Mouse (Mus musculus) neural tube, embryonic 13.5 days (tissue): ENCODE results near the gene Sema4d. TPM values are rescaled to one million over a fixed set of nuclear protein-coding genes. Genes with fewer than 3 reads are reported as not detected.
A peak's percentile ranks its signal among the peaks of the same experiment; 100 is the strongest.

Experiments used
- ATAC-seq: fragments of 200-750 bp; cut with Nextera tagmentation; 2 replicates; pipeline ENCODE4 v1.8.0; 2017; ENCODE audit warnings: low read depth, mild to moderate bottlenecking, moderate TSS enrichment, moderate library complexity
- H3K27ac ChIP-seq: fragments of 300-500 bp; sonication (generic); replicated peaks from 2 replicates; pipeline ENCODE4 v1.5.1; 2015; ENCODE audit warnings: moderate library complexity, mild to moderate bottlenecking, inconsistent platforms
- H3K27me3 ChIP-seq: fragments of 300-500 bp; sonication (generic); 2 replicates; pipeline ENCODE4 v1.6.1; 2015; ENCODE audit warnings: mild to moderate bottlenecking, inconsistent platforms
- H3K36me3 ChIP-seq: fragments of 300-500 bp; sonication (generic); 2 replicates; pipeline ENCODE4 v1.6.1; 2015; ENCODE audit warnings: mild to moderate bottlenecking, inconsistent platforms
- H3K4me1 ChIP-seq: fragments of 300-500 bp; sonication (generic); replicated peaks from 2 replicates; pipeline ENCODE4 v1.6.1; 2015; ENCODE audit warnings: inconsistent platforms
- H3K4me2 ChIP-seq: fragments of 300-500 bp; sonication (generic); 2 replicates; pipeline ENCODE4 v1.6.1; 2015; ENCODE audit warnings: inconsistent platforms, mild to moderate bottlenecking, moderate library complexity
- H3K4me3 ChIP-seq: fragments of 300-500 bp; sonication (generic); 2 replicates; pipeline ENCODE4 v1.5.1; 2015; ENCODE audit warnings: mild to moderate bottlenecking, inconsistent platforms
- H3K9ac ChIP-seq: fragments of 300-500 bp; sonication (generic); 2 replicates; pipeline ENCODE4 v1.6.1; 2015; ENCODE audit warnings: moderate library complexity, mild to moderate bottlenecking, inconsistent platforms
- H3K9me3 ChIP-seq: fragments of 300-500 bp; sonication (generic); 2 replicates; pipeline ENCODE4 v1.6.1; 2016; ENCODE audit warnings: inconsistent platforms
- WGBS: fragments of 180-500 bp; shearing (Covaris S2); methylation state at CpG from one replicate; pipeline ENCODE4 v1.1.7; 2015; 5-methylcytosine and 5-hydroxymethylcytosine counted together
- polyA plus RNA-seq: library from polyadenylated mRNA; unstranded; fragments of >200 nt; fragmentation: Nextera tagmentation; extraction: Ambion mirVana; gene quantifications from 2 replicates; pipeline ENCODE4 v1.2.1, GENCODE M21; 2015

Sema4d gene
- polyA plus RNA-seq, 1 experiment from 2014 or later: 14.3 TPM

DNA sequence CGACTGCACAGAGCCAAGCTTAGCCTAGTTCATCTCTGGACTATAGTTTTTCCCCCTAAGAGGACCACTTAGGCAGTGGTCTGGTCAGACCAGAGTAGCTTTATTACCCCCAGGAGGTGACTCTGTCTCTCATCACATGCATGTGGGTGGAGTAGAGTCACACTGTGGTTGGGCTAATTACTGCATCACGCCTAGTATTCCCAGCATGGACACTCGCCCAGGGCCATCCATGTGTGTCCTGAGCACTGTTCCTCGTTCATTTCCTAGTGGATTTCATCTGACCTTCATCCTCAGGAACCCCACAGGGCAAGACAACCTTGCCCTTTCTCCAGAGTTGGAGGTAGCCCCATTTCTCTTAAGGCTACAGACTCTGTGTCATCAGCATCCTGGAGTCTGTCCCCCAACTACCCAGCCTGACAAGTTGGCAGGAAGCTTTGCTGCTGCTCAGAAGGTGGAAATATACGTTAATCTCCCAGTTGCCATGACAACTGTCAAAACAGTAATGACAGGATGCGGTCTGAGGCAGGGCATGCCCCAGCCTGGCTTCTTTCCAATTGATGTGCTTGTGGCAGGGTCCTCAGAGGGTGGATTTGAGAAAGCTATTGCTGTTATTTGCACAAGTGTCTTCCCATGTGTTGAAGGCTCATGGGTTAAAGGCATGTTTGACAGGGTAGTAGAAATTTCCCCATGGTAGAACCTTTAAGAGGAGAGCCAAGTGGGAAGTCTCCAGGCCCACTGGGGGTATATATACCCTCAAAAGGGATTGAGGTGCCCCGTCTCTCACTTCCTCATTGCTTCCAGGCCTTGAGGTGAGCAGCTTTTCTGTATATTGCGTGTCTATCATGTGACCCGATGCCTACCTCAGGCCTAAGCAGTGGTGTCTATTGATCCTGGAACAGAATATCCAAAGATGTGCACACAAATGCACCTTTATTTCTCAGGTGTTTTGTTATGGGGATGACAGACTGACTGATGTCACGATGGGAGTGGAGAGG is 20.4 kb upstream of the Sema4d start:
- ATAC-seq: no peak
- H3K4me1 ChIP-seq: peaks cover 33% of the 10 kb centered on the region
- WGBS: 54% methylated on average over 10 of the region's 10 CpGs
- no peak overlapping the region for H3K4me3 ChIP-seq
- H3K36me3 ChIP-seq: no peaks in the 10 kb centered on the region
- H3K4me2 ChIP-seq: no peak overlapping the region
- H3K9ac ChIP-seq: no peak overlapping the region
- 0 out of 2 replicates have a peak overlapping the region, but pooled peaks have one; percentile 18 for H3K27ac ChIP-seq
- H3K9me3 ChIP-seq: no peaks in the 10 kb centered on the region
- H3K27me3 ChIP-seq: no peaks in the 10 kb centered on the region

DNA sequence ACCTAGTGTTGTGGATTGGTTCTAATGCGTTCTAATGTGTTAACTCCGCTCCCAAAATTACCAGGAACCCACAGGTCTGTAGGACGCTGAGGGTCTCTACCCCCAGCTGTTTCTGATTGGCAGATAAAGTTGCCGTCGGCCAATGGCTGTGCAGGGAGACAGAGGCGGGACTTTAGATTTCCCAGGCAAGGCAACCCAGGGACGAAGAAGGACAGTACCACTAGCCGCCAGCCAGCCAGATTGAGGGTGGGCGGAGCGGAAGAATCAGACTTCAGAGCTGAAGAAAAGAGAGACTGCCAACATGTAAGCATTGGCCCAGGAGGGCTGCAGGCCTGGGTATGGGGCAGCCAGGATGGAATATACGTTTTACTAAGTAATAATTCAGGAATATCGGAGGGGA is 14.6 kb upstream of the Sema4d start:
- H3K27me3 ChIP-seq: no peaks in the 10 kb centered on the region
- no peak overlapping the region for H3K9ac ChIP-seq
- H3K4me2 ChIP-seq: no peak overlapping the region
- peak; percentile 16; the same call in 1 of the 2 replicates for ATAC-seq
- H3K36me3 ChIP-seq: no peaks in the 10 kb centered on the region
- H3K4me1 ChIP-seq: peaks cover 19% of the 10 kb centered on the region
- H3K9me3 ChIP-seq: no peaks in the 10 kb centered on the region
- no peak overlapping the region for H3K27ac ChIP-seq
- 25% methylated on average over 12 of the region's 12 CpGs for WGBS
- no peak overlapping the region for H3K4me3 ChIP-seq

DNA sequence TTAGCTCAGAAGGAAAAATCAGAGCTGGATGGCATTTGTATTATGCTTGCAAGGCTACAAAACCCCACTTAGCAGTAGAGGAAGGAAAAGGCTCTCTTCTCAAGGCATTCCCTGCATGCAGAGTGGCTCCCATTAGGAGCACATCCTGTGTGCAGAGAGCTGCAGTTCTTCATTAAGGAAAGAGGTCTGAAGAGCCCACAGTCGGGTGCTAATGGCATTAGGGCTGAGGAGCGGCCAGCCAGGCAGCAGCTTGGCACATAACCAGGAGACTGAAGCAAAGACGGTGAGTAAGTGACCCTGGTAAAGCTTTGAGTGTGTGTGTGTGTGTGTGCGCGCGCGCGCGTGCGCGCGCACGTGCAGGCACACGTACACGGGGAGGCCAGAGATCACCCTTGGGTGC is 12.7 kb upstream of the Sema4d start:
- H3K36me3 ChIP-seq: no peaks in the 10 kb centered on the region
- peak overlapping the region; percentile 79 for H3K27ac ChIP-seq
- H3K27me3 ChIP-seq: no peaks in the 10 kb centered on the region
- H3K4me1 ChIP-seq: peaks cover 8% of the 10 kb centered on the region
- H3K9ac ChIP-seq: no peak overlapping the region
- ATAC-seq: peak; percentile 38; the same call in 1 of the 2 replicates
- no peak overlapping the region for H3K4me3 ChIP-seq
- no peaks in the 10 kb centered on the region for H3K9me3 ChIP-seq
- H3K4me2 ChIP-seq: no peak overlapping the region
- 79% methylated on average over 15 of the region's 15 CpGs for WGBS

DNA sequence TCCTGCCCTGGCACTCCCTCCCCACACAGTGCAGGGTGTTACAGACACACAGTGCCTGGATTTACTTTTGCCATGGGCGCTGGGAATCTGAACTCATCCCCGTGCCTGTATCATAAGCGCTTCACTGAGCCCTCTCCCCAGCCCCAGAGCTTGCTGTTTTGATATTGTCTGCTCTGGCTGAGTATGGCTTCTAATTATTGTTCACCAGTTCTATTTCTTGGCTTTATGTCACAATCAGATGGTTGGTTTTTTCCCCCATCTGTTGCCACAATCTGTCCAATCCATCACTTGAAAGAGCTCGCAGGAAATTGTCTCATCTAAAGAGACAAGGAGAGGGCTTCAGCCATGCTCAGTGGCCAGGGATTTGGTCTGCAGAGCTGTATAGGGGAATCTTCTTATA is 12.1 kb upstream of the Sema4d start:
- Histone ChIP-seq H3K9me3 (no peaks in the 10 kb centered on the region), H3K36me3 (no peaks in the 10 kb centered on the region), H3K27ac (peak overlapping the region; percentile 79), H3K9ac (no peak overlapping the region), H3K4me1 (peaks cover 8% of the 10 kb centered on the region), H3K4me2 (no peak overlapping the region), H3K4me3 (no peak overlapping the region), H3K27me3 (no peaks in the 10 kb centered on the region)
- 66% methylated on average over 4 of the region's 4 CpGs for WGBS
- no peak for ATAC-seq

DNA sequence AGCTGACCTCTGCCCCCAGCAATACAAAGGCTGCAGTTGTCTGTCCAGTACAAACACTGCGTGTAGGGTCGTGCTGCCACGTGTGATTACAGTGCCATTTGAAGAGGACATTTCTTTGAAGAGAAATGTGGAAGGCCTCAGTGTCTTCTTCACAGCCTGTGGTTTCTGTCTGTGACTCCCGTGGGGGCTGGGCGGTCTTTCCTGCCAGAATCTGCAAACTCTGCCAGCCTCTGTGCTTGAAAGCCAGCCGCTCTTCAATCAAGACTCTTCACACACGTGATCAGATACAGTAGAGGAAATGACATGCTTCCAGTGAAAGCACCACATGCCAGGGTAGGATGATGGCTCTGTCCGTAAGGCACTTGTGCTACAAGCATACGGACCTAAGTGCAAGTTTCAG is 7.4 kb upstream of the Sema4d start:
- no peaks in the 10 kb centered on the region for H3K36me3 ChIP-seq
- no peak for ATAC-seq
- H3K9me3 ChIP-seq: no peaks in the 10 kb centered on the region
- no peaks in the 10 kb centered on the region for H3K27me3 ChIP-seq
- H3K27ac ChIP-seq: no peak overlapping the region
- H3K4me3 ChIP-seq: no peak overlapping the region
- H3K9ac ChIP-seq: no peak overlapping the region
- 55% methylated on average over 9 of the region's 9 CpGs for WGBS
- peaks cover 2% of the 10 kb centered on the region for H3K4me1 ChIP-seq
- H3K4me2 ChIP-seq: no peak overlapping the region

DNA sequence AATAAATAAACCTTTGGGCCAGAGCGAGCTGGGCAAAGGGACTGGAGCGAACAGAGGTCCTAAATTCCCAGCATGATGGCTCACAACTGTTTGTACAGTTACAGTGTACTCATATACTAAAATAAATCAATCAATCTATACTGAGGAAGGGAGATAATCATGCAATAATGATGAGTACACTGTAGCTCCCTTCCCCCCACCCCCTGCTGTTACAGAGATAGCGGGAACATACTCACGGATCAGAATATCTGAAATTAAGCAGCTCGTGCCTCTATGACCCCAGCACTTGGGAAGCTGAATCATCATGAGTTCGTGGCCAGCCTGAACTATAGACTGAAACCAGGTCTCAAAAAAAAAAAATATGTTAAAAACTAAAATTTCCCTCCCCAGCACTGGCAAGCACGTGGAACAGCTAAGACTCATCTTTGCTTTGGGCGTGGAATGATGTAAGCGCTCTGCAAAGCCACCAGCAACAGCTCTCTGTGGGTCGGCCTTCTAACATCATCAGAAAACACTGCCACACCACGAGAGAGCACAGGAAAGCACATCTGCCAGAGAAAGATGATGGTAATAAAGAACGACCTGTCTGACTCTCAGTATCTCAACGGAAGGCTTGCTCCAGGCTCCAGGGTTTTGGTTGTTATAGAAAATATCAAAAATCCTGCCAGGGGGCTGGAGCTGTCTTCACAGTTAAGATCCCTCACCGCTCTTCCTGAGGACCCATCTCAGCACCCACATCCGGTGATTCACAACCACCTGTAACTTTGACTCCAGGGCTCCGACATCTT is 6.4 kb upstream of the Sema4d start:
- Histone ChIP-seq H3K4me2 (no peak overlapping the region), H3K4me1 (no peaks in the 10 kb centered on the region), H3K27ac (no peak overlapping the region), H3K36me3 (no peaks in the 10 kb centered on the region), H3K27me3 (no peaks in the 10 kb centered on the region), H3K9me3 (no peaks in the 10 kb centered on the region), H3K9ac (no peak overlapping the region), H3K4me3 (no peak overlapping the region)
- 84% methylated on average over 16 of the region's 16 CpGs for WGBS
- no peak for ATAC-seq

DNA sequence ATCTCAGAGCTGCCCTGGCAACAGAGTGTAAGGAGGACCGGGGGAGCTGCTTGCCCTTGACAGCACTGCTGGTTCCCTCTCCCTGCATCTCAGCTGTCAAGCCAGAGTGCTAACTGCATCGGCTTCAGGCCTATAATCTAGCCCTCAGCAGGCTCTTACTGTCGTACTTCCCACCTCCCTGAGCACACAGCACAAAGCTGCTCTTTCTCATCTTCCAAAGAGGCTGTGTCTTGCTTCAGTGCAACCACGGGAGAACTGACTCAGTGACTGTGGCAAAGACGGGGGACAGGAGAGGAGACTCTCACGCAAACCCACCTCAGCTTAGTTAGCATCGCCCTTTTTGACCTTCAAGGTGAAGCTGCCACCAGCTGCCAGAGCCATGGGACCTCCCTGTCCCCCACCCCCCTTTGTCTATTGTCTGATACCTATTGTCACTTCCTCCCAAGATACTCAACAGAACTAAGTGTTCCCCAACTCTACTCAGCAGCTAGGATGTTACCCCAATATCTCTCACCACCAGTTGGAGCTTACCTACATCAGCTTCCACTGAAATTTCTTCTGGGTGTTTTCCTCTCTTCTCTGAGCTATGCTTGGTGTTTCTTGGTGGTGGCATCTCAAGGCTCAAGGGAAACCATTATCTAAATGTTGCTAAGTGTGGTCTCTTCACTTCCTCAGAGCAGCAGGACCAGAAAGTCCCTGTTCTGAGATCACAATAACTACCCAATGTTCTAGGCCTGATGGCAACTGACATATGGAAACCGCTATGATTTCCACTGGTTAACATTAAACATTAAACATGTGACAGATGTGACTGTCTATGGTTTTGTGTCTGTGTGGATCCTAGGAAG is 4.6 kb upstream of the Sema4d start:
- no peaks in the 10 kb centered on the region for H3K36me3 ChIP-seq
- H3K4me2 ChIP-seq: no peak overlapping the region
- no peak overlapping the region for H3K9ac ChIP-seq
- peaks cover under 1% of the 10 kb centered on the region; the same call in 1 of the 2 replicates for H3K4me1 ChIP-seq
- H3K4me3 ChIP-seq: no peak overlapping the region
- no peak overlapping the region for H3K27ac ChIP-seq
- H3K27me3 ChIP-seq: no peaks in the 10 kb centered on the region
- H3K9me3 ChIP-seq: no peaks in the 10 kb centered on the region
- 70% methylated on average over 8 of the region's 8 CpGs for WGBS
- ATAC-seq: no peak

DNA sequence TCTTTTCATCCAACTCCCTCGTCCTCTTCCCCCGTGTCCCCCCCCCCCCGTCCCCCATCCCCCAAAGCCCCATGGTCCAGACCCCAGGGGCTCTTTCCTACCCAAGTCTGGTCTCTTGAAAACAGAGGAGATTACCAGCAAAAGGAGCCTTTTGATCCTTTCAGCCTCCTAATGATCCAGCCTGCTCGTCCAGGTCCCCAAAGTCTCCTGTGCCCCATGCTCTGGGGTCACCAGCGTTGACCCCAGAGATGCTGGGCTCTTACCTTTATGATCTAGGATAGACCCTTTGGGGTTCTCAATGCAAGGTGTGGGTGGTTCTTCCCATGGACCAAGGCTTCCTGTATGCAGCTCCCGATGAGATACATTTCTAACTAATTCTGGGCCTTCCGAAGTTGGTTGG is 401 bp upstream of the Sema4d start:
- Histone ChIP-seq H3K9ac (peak overlapping the region; percentile 76; the same call in 1 of the 2 replicates), H3K4me3 (peak overlapping the region; percentile 86), H3K36me3 (no peaks in the 10 kb centered on the region), H3K4me2 (peak overlapping the region; percentile 82), H3K4me1 (peaks cover 31% of the 10 kb centered on the region), H3K9me3 (no peaks in the 10 kb centered on the region), H3K27me3 (peaks cover 16% of the 10 kb centered on the region), H3K27ac (no peak overlapping the region)
- 50% methylated on average over 4 of the region's 7 CpGs for WGBS
- ATAC-seq: peak; percentile 8; the same call in 1 of the 2 replicates

DNA sequence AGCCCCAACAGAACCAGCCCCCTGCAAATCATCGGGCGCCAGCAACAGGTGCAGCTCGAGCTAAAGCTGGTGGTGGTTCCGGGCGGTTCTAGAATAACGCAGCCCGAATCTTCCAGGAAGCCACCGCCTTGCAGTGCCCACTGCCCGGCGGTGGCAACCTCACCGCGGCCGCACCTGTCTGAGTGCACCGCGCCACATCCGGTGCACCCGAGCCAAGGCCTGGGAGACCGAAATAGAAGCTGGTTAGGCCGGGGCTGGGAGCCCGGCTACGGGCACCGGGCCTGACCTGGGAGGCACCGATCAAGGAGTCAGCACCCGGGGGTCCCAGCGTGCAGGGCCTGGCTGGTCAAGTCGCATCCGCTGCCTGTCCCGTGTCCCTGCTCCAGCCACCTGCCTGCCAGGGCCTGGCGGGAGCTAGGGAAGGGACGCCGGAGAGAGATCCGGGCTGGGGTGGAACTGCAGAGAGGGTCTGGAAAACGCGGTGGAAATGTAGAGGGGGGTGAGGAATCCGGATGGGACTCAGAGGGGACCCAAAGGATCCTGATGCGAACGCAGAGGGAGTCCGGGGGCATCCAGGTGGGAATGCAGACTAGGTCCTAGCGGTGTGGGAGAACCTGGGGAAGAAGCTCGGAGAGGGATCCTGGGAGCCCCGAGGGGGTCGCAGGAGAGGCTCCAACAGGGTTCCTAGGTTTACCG is 670 bp downstream of the Sema4d start:
- peak; percentile 29 for ATAC-seq
- Histone ChIP-seq H3K4me3 (peak overlapping the region; percentile 86), H3K9me3 (no peaks in the 10 kb centered on the region), H3K4me2 (peak overlapping the region; percentile 82), H3K36me3 (no peaks in the 10 kb centered on the region), H3K4me1 (peaks cover 31% of the 10 kb centered on the region), H3K27me3 (peaks cover 16% of the 10 kb centered on the region), H3K27ac (peak overlapping the region; percentile 70), H3K9ac (peak overlapping the region; percentile 76)
- WGBS: under 1% methylated on average over 43 of the region's 43 CpGs

DNA sequence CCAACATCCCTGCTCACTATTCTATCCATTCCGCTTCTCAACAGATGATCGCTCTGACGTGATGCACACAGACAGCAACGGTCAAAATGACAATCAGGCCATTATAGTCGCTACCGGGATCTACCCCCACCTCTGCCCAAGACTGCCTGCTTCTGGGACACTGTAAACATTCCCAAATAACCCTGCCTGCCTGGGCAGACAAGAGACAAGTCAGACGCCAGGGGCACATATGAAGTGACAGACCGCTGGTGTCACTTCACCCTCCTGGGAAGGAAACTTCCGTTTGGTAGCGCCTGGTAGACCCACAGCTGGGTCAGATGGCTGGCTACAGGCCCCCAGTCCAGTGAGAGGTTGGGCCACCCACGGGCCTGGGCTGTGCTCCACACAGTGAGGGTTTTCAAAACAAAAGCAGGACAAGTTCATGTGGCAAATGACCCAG is 1.4 kb downstream of the Sema4d start:
- peaks cover 16% of the 10 kb centered on the region for H3K27me3 ChIP-seq
- ATAC-seq: peak; percentile 17; the same call in 1 of the 2 replicates
- H3K36me3 ChIP-seq: no peaks in the 10 kb centered on the region
- H3K9ac ChIP-seq: peak overlapping the region; percentile 76
- peaks cover 31% of the 10 kb centered on the region for H3K4me1 ChIP-seq
- WGBS: 30% methylated on average over 11 of the region's 11 CpGs
- peak overlapping the region; percentile 86 for H3K4me3 ChIP-seq
- no peaks in the 10 kb centered on the region for H3K9me3 ChIP-seq
- H3K4me2 ChIP-seq: peak overlapping the region; percentile 82
- H3K27ac ChIP-seq: no peak overlapping the region

DNA sequence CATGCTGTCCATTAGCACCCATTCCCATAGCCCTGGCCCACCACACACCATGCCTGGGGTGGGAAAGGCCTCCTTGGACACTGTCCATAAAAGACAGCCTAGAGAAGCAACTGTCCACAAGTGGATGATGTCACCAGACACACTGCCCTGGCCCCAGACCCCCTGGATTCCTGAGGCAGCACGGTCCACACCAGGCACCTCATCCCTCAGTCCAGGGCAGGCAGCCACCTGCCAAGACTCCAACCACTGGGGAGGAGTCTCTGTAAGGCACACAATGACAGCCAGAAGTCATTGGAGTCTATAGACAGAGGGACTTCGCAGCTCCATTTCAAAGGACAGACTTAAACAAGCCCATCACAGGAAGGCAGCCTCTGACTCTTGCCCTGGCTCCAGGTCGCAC is 1.9 kb downstream of the Sema4d start:
- Histone ChIP-seq H3K9ac (peak overlapping the region; percentile 76; the same call in 1 of the 2 replicates), H3K4me2 (peak overlapping the region; percentile 82), H3K36me3 (no peaks in the 10 kb centered on the region), H3K4me1 (peaks cover 31% of the 10 kb centered on the region), H3K4me3 (peak overlapping the region; percentile 86), H3K27me3 (peaks cover 16% of the 10 kb centered on the region), H3K27ac (no peak overlapping the region), H3K9me3 (no peaks in the 10 kb centered on the region)
- no peak for ATAC-seq
- WGBS: 49% methylated on average over 3 of the region's 3 CpGs
